In genomic region chr5:8111691-8112090, GRCm38 (mm10) we compare ENCODE assay signal across 17 mouse cellular contexts.
"Had no signal": no experiment of that assay in that cellular context is flagged by ENCODE, and none has a peak within 500 bp of the region (broad histone marks: within the 10 kb centered on the region; RNA-seq: fewer than 3 reads in every experiment).

No protein-coding gene starts in this region.

- H3K9me3 ChIP-seq: lung, embryonic 15.5 days; megakaryocyte, embryonic 14.5 days; midbrain, embryonic 13.5 days; midbrain, embryonic 15.5 days; neural tube, embryonic 12.5 days; stomach, embryonic 15.5 days had no signal

- H3K27ac ChIP-seq: lung, embryonic 15.5 days; macrophage; midbrain, embryonic 13.5 days; midbrain, embryonic 15.5 days; neural tube, embryonic 12.5 days; stomach, embryonic 15.5 days; stomach, postnatal 0 days had no signal

- H3K9ac ChIP-seq: liver, postnatal 0 days; lung, embryonic 15.5 days; midbrain, embryonic 13.5 days; midbrain, embryonic 15.5 days; neural tube, embryonic 12.5 days; stomach, embryonic 15.5 days had no signal

- H3K4me3 ChIP-seq: lung, embryonic 15.5 days; megakaryocyte, embryonic 14.5 days; midbrain, embryonic 13.5 days; midbrain, embryonic 15.5 days; neural tube, embryonic 12.5 days; stomach, embryonic 15.5 days had no signal

- H3K4me1 ChIP-seq: lung, embryonic 15.5 days; megakaryocyte, embryonic 14.5 days; midbrain, embryonic 13.5 days; midbrain, embryonic 15.5 days; neural tube, embryonic 12.5 days; stomach, embryonic 15.5 days had no signal

- ATAC-seq: liver, postnatal 0 days; lung, postnatal 0 days; midbrain, embryonic 13.5 days; midbrain, embryonic 15.5 days had no signal

- H3K36me3 ChIP-seq: lung, embryonic 15.5 days; midbrain, embryonic 13.5 days; midbrain, embryonic 15.5 days; neural tube, embryonic 12.5 days; stomach, embryonic 15.5 days had no signal

- H3K27me3 ChIP-seq: lung, embryonic 15.5 days; megakaryocyte, embryonic 14.5 days; midbrain, embryonic 13.5 days; midbrain, embryonic 15.5 days; neural tube, embryonic 12.5 days; stomach, embryonic 15.5 days had no signal

- DNase-seq: liver, postnatal 0 days; lung, adult 2 months; lung, postnatal 14 days; lung, postnatal 36 days; right cerebral cortex, postnatal 14 days; thymus, adult 2 months; thymus, postnatal 25 days; thymus, postnatal 4 days had no signal

- H3K4me2 ChIP-seq: lung, embryonic 15.5 days; midbrain, embryonic 13.5 days; midbrain, embryonic 15.5 days; neural tube, embryonic 12.5 days; stomach, embryonic 15.5 days had no signal
